Mouse (Mus musculus): ENCODE results near the gene Kif15. TPM values are rescaled to one million over a fixed set of nuclear protein-coding genes. Genes with fewer than 3 reads are reported as not detected.

The Kif15 gene
- under 1 TPM; 0.67 to 0.77 TPM for total RNA-seq (2021)
- long read RNA-seq, experiment 1: 0 reads
- long read RNA-seq, experiment 2: 0 reads

DNA sequence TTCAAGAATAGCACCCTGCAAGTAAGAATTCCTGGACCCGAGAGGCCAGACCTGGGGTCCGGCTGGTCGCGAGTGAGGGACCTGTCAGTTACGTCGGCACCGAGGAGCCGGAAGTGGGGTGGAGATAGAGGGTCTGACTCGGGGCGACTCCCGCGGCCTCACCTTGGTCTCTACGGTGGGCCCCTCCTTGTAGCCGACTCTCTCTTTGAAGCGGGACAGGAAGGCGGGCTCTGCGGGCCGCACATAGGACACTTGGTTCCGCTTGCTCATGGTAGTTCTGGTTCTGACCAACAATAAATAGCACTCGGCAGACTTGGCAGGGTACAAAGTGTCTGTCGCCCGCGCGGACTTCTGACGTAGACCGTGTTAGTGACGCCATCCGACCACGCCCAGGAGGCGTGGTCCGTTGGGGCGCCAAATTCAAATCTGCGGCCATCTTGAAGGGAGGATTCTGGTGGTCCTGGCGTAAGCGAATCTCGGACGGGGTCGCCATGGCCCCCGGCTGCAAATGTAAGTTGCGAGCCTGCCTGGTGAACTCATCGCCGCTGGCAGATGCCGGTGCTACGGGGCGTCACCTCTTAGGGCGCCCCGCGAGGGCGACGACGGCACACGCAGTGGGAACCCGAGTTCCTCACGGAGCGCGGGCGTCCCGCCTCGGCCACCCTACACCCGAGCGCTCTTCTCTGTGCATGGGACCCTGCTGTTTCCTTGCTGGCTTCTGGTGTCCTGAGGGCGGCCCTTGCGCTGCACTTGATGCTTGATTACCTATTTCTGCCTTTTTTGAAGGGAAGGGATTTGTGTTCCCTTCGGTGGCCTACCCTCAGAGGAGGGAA lies at the start of gene Kif15, which contains the start of gene 1110059G10Rik:
Gene Kif15, plus strand, starts transcription at position 404 of the 833 bp plus-strand sequence.
Gene 1110059G10Rik, minus strand, starts transcription at position 358 of the 833 bp plus-strand sequence.
- DNase-seq: peak; percentile 89 to 97

DNA sequence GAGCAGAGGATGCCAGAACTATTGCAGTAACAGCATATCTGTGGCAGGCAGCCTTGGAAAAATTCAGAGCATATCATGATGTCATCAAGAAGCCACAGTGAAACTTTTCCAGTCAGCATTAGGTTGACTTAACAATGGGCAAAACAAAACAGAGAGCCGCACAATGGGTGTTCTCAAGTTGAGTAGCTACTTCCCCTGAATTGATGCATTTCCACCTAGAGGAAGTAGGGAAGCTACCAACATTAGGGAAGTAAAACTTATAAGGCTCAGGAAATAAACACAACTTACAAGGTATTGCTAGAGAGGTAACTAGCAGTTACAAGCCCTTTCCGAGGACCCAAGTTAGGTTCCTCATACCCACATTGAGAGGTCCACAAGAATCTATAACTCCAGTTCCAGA lies 49.8 kb upstream of the Kif15 start:
- DNase-seq: no peak

GRCm38 (mm10) chr9:122902717-122903535 lies 47.9 kb upstream of the Kif15 start:
- DNase-seq: peak; percentile 33 to 35

DNA sequence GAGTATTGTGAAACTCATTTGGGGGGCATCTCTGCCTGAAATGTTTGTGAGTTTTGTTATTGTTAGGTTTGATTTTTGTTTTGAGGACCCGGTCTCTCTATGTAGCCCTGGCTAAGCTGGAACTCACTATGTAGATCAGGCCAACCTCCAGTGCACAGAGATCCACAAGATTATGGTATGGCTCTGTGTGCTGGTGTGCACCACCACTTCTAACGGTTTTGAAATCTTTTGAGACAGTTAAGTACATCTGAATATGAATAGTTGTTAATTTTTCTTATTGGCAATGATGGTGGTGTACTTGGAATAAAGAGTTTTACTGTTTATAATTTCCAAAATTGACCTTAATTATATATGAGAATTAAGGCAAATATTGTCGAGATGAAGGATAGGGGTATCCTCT lies 28.4 kb upstream of the Kif15 start:
- DNase-seq: no peak

- DNase-seq: peak; percentile 62 to 67
Measured at GRCm38 (mm10) chr9:122922936-122923381, 27.9 kb upstream of the Kif15 start, which contains the start of gene Zfp105. TSS of gene Zfp105 (plus strand) at chr9:122923072.

DNA sequence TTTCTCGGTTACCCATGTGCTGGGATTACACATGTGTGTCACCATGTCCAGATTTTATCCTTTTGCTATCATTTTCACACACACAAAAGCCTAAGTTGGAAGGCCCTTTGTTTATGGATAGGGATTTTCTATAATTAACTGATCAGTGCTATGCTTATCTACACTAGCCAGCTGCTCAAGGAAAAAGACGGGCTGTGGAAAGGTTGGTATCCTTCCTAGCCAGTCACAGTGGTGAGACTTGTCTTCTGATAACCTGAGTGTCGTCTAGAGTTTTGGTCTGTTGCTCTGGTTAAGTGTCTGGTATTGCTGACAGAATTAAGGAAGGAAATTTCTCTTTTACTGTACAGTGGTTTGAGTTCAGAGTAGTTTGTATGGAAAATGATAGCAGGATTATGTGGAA lies 21.9 kb upstream of the Kif15 start:
- DNase-seq: no peak

- DNase-seq: no peak
Measured at GRCm38 (mm10) chr9:122998406-122999192, 47.8 kb downstream of the Kif15 start.

- no peak for DNase-seq
Measured at GRCm38 (mm10) chr9:122999193-122999586, 48.3 kb downstream of the Kif15 start.

GRCm38 (mm10) chr9:123004718-123005117 lies 53.9 kb downstream of the Kif15 start:
- DNase-seq: no peak

DNA sequence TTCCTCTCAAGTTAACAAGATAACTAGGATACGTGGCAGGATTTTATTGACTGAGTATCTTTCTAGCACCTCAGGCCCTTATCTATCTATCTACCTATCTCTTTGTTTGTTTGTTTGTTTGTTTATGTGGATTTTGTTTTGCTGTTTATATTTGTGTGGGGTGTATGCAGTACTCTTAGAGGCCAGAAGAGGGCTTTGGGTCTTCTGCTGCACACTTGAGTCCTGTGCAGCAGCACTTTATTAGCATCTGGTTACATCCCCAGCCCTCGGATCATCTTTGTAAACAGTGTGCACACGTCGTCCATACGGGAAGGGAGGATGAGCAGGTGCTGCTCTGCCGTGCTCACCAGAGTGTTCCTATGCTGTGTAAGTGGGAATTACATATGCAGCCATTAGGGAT lies 55.2 kb downstream of the Kif15 start:
- DNase-seq: no peak

DNA sequence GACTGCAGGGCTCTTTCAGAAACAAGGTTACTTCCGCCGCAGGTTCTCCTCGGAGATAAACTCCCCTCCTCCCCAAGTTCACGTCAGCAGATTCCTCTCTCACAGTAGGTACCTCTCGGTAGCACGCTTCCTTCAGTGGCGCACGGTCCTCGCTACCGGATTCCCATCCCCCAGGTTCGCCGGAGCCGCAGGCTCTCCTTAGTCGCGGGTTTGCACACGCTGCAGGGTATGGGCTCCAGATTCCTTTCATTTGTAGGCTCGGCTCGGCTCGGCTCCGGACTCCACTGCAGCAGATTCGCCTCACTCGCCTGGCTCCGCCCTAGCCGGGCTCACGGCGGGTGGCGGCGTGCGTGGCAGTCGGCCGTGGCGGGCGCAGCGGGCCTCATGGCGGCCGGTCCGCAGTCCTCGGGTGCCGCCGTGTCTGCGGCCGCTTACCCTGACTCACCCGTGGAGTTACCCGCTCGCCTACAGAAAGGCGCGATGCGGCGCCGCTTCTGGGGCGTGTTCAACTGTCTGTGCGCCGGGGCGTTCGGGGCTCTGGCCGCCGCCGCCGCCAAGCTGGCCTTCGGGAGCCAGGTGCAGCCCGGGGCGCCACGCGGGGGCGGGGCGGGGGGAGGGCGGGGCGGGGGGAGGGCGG lies 70.3 kb downstream of the Kif15 start, which contains the start of gene Tmem42:
Gene Tmem42, plus strand, starts transcription at position 332 of the 637 bp plus-strand sequence.
- DNase-seq: peak; percentile 86 to 90

- DNase-seq: peak in 1 of 2 experiments; percentile 60
Measured at GRCm38 (mm10) chr9:123021636-123022379, 71.0 kb downstream of the Kif15 start.

GRCm38 (mm10) chr9:123024201-123024600 lies 73.4 kb downstream of the Kif15 start:
- DNase-seq: no peak

- DNase-seq: no peak
Measured at GRCm38 (mm10) chr9:123031496-123032246, 80.8 kb downstream of the Kif15 start.

GRCm38 (mm10) chr9:123034426-123034825 lies 83.6 kb downstream of the Kif15 start, which contains the start of gene Tgm4:
TSS of gene Tgm4 (plus strand) at chr9:123034726.
- no peak for DNase-seq

- DNase-seq: no peak
Measured at GRCm38 (mm10) chr9:123047665-123048064, 96.8 kb downstream of the Kif15 start.

DNA sequence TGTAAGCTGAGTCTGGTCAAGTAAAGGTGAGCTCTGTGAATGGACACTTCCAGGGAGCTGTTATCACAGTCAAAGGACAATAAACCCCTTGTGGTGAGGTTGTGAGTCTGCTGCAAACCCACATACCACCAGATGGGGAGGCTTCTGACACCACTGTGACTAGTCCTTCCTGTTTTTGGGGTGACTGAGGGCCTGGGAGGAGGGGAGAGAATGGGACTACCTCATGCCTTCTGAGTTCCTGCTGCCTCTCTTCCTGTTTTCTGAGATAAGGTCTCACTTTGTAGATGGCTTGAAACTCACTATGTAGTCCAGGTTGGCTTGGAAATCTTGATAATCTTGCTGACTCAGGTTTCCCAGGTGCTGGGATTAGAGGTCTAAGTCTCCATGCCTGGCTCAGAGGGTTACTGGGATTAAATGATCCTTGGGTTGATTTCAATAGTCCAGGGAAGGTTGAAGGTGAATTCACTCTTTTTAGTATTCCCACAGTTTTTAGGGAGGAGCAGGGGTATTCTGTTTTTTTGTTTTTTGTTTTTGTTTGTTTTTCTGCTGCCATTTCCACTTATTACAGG lies 108.0 kb downstream of the Kif15 start:
- DNase-seq: no peak

GRCm38 (mm10) chr9:123060172-123060571 lies 109.3 kb downstream of the Kif15 start:
- DNase-seq: no peak

Measured in heart, adult 18-20 months (tissue).